Mouse (Mus musculus): Measurements from ENCODE around the gene Sema6d.

- TF ChIP-seq CTCF (IDR thresholded peaks at IDR 0.05; ENCODE audit: low read depth) (no peak), EP300 (IDR thresholded peaks at IDR 0.05; ENCODE audit: low read depth) (no peak)
Observed at GRCm38 (mm10) chr2:124599014-124599413, 509.2 kb downstream of the Sema6d start.

All from liver, postnatal 0 days (tissue).